Mouse (Mus musculus) frontal cortex, adult 2 months (tissue): ENCODE measurements around the gene Izumo2. TPM values are rescaled to one million over a fixed set of nuclear protein-coding genes. Genes with fewer than 3 reads are reported as not detected.

ENCODE experiments used
- DNase-seq, 2 experiments: peaks; one replicate each; pipeline ENCODE4 v3.0.0; 2022; ENCODE audit warnings: low spot score in 1 of 2; ENCODE audit errors: extremely low spot score in 1 of 2
- polyA plus RNA-seq: library from polyadenylated mRNA; depleted of rRNA; stranded (reverse); fragments of >200 nt; gene quantifications from 2 replicates; pipeline ENCODE4 v1.2.3, GENCODE M21; 2012; rRNA removed

The Izumo2 gene
- polyA plus RNA-seq: not detected in 2 replicates

DNA sequence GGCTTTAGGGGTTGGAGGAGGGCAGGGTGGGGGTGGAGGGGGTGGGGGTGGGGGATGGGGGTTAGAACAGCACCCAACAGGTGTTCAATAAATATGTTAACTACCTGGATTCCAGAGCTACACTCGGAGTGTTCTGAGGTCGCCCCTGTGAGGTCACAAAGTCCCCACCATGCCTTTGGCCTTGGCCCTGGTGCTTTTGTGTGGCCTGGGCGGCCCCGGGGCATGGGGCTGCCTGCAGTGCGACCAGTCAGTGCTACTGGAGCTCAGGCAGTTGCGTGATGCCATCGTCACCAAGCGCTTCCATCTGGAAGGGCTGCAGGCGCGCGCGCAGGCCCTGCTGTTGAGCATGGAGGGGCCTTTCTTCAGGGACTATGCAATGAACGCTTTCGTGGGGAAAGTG, at the start of gene Izumo2:
Izumo2 (plus strand) TSS at position 169 of the 400 bp plus-strand sequence.
- no peak for DNase-seq

GRCm38 (mm10) chr7:44661219-44661618, 47.3 kb upstream of the Izumo2 start:
- DNase-seq: peak; percentile 80 to 82

GRCm38 (mm10) chr7:44662168-44662567, 46.4 kb upstream of the Izumo2 start:
- DNase-seq: no peak

DNA sequence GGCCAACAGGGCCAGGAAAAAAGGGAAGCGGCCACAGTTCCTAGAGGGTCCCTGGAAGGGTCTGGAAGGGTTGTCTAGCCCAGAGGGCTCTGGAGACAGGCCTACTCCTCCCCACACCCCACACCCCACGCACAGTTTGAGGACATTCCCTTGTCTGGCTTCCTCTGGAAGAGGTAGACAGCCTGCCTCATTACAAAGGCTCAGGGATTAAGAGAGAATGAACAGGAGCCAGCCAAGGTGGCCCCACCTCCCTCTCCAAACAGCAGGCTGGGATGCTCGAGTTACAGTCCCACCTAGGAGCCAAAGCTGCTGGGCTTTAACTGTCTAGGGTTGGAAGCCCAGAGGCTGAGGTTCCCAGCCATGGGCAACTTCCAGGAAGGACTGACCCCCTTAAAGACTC, 46.0 kb upstream of the Izumo2 start:
- no peak for DNase-seq

DNA sequence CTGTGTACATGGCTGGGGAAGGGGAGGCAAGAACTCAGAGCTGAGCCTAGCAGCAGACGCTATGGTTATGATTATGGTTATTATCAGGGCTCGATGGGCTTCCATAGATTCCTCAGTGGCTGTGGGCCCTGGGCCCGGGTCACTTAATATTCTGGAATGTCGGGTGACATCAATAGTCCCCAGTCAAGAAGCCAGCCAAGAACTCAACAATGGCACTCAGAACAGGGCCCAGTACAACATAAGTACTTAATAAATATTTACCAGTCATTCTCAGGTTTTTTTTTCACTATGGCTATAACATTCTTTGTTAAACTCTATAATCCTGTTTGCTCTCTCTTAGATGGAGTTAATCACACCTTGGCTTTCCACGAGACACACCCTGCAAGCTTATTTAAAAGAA, 45.0 kb upstream of the Izumo2 start:
- no peak for DNase-seq

GRCm38 (mm10) chr7:44664731-44665130, 43.8 kb upstream of the Izumo2 start:
- DNase-seq: no peak

GRCm38 (mm10) chr7:44666462-44666861, 42.1 kb upstream of the Izumo2 start:
- DNase-seq: no peak

DNA sequence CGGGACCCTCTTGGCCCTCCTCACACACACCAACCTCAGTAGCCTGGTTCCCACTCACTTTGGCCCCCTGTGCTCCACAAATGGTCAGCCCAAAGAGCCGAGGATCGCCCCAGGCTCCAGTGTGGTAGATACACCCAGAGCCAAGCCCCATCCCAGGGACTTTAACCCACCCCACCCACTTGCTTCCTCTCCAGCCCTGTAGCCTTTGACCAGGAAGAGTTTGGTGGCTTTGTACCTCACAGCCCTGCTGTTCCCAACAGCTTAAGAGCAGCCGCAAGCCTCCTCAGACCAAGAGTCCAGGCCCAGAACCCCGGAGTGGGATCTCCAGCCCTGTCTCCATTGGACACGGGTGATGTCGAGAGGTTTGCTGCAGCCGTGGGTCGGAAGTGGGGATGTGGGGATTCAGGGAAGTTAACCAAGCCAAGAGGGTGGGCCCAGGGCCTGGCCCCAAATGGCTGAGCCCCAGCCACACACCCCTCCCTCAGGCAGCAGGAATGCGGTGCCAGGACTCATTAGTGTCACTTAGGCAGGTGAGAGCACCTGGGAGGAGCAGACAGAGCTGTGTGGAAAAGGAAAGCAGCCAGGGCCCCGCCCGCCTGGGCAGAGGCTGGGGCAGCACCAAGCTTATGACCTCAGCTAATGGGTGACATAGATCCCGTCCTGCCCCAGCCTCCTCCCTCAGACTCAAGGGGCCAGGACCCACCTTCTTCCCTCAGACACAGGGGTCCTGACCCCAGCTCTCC, 40.4 kb upstream of the Izumo2 start:
- no peak for DNase-seq

DNA sequence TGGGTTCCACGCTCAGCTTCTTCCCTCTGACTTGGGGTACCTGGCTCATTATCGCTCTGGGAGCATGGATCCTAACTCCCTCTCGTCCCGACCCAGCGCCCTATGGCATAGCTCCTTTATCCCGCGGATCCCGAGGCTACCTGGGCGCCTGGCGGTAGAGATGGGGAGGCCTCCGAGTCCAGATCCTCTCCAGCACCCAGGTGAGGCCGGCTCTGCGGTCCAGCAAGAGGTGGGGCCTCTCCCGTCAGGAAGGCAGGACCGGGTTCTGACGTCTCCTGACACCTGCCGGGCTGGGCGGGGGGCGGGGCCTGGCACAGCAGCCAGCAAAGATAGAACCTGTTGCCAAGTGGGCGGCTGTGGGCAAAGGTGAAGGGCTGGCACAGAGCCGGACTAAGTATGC, 39.4 kb upstream of the Izumo2 start:
- DNase-seq: no peak

DNA sequence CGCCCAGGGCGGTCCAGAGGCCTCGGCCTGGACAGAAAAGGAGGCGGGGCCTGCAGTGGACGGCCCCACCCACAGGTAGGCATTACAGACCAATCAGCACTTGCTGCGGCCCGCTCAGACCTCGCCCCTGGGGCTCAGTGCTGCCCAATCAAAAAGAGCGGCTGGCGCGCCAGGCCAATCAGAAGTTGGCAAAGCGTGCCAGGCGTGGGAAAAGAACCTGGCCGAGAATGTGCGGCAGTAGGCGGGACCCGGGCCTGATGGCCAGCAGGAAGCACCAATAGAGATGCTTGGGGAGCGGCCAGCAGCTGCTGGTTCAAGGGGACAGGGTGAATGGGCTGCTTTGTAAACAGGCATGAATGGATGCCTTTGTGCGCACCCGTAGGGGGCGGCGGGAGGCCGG, 37.7 kb upstream of the Izumo2 start, which contains the start of gene Myh14:
Myh14 (minus strand) TSS at position 41 of the 400 bp plus-strand sequence.
- DNase-seq: peak; percentile 87 to 93

GRCm38 (mm10) chr7:44672193-44672592, 36.3 kb upstream of the Izumo2 start:
- DNase-seq: no peak

GRCm38 (mm10) chr7:44674511-44674910, 34.0 kb upstream of the Izumo2 start:
- no peak for DNase-seq

DNA sequence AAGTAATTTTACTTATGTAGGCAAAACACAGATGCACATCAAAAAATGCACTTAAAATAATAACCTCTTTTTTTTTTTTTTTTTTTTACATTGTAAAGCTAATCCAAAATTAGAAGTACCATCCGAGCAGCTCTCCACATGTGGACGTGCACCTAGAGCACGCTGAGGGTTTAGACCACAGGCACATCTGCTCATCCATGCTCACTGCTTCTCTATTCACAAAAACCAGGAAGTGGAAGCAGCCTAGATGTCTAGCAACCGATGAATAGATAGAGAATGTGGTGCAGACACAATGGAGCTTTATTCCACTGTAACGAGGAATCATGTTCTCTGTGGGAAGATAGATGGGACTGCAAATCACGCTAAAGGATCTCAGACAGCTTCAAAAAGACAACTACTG, 33.4 kb upstream of the Izumo2 start:
- no peak for DNase-seq

DNA sequence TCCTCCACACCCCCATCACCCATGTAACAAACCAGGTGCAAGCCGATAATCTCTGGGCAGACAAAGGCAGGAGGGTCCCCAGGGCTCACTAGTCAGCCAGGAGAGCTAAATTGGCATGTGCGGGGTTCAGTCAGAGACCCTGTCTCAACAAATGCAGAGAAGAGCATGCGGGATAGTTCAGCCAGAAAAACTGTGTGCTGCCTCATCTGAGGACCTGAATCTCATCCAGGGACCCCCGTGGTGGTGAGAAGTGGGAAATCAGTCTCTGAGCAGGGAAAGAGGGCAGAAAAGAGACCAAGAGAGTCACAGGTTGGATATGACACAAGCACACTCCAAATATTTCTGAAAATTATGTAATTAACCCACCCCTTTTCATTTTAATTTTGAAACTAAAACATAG, 32.4 kb upstream of the Izumo2 start:
- no peak for DNase-seq

DNA sequence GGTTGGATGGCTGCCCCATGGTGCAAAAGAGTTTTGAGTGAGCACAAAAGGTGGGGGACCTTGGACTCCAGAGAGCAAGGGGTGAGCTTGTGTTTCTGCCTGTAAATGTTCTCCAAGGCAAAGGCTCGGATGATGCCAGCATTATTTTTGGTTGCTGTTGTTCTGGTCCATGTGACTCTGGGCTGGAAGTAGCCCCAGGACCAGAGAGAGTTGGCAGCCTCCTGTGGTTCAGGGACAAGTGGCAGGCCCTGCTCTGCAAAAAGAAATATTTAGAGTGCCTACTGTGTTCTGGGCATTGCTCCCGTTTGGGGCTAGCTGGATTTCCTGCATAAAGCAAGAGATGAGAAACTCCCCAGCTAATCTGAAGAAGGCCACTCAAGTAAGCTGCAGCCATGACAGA, 31.9 kb upstream of the Izumo2 start:
- DNase-seq: peak; percentile 47 to 57

DNA sequence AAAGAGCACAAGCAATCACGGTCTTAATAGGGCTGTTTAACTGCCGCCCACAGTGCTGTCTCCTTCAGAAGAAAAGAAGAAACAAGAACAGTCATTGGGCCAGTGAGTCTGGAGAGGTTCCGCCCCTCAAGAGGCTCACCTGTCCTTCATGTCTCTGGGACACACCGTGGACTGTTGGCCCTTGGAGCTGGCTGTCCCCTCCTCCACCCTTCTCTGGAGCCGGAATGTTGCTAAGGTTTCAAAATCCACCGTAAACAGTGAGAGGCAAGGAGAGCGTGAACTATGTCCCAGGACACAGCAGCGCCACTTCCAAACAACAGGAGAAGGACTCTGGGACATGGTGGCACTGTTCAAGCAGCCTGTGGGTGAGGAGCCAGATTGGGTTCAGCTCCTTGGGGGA, 24.9 kb upstream of the Izumo2 start:
- DNase-seq: no peak

DNA sequence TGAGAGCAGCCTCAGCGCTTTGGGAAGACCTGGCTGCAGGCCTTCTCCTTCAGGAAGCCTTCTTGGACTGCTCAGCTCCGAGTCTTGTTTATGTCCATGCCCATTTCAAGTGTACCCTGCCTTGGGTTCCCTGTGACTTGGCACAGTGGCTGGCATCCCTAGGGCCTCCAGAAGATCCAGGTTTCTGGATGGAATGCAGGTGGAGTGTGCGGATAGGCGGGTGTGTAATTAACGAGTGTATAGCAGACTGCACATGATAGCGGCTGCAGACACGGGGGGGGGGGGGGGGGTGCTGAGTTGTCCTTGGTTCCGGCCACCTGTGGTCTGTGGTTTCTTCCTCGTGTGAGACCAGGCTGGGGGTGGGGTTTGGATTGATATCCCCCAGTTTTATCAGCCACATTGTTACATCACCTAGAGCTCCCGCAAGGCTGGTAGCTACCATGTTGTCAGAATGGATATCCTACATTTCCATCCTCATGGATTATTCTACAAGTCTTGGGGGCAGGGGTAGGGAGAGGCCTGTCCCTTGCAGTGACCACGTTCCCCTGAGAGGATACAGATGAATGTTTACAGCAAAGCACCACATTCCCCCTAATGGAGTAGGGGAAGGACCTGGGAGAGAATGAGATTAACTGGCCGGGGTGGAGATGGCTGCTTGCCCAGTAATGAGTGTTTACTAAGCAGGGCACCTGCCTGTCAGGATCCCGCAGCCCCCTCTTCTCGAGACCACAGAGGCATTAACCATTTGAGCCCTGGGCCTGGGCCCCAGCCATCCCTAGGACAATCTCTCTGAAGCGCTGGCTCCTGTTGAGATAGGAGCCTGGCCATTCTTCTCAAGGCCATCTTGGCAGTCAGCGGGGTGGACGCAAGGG, 22.8 kb upstream of the Izumo2 start:
- no peak for DNase-seq

DNA sequence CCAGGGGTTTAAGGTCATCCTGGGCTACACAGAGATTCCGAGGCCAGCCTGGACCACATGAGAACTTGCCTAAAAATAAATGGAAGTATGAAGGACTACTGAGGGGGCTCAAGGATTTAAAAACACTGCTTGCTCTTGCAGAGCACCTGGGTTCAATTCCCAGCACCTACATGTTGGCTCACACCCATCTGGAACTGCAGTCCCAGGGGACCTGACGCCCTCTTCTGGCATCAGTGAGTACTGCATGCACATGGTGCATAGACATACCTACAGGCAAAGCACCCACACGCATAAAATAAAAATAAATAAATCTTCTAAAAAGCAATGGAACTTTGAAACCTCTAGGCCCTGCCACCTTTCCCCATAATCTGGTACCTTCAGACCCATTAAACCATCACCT, 19.7 kb upstream of the Izumo2 start:
- no peak for DNase-seq

GRCm38 (mm10) chr7:44689331-44689730, 19.2 kb upstream of the Izumo2 start:
- DNase-seq: no peak

- no peak for DNase-seq
Observed at GRCm38 (mm10) chr7:44693427-44694175, 14.9 kb upstream of the Izumo2 start.

- no peak for DNase-seq
Observed at GRCm38 (mm10) chr7:44695223-44695622, 13.3 kb upstream of the Izumo2 start.
